Mouse (Mus musculus) right cerebral cortex, postnatal 14 days (tissue): ENCODE results near the gene Catsperd.
"Not testable (repeated sequence)": the region's sequence is repeated elsewhere in the genome, so short reads cannot be mapped to it uniquely, and the experiment has no call there.

ENCODE experiments used
- DNase-seq: peaks from one replicate; pipeline ENCODE4 v3.0.0; 2022

The Catsperd gene

DNA sequence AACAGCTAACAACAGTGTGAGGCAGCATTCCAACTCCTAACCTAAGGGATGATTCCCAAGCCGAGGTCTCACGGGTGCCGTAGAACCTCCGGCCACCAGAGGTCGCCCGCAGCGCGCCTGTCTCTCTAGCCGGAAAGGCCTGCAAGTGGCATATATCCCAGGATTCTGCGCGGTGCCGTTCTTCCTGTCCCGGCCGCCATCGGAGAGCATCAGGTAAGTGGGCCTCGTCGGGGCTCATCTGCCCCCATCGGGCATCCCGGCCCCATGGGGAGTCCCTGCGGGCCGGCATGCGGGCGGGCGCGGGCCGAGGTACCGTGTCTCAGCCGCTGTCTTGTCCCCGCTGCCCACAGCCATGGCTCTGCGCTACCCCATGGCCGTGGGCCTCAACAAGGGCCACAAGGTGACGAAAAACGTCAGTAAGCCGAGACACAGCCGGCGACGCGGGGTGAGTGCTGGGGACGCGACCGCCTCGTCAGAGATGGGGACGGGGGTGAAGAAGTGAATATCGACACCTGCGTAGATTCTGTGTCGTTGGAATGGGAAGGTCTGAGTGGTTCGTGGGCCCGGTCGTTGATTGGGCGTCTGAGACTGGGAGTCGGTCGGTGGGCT, 14.6 kb upstream of the Catsperd start, which contains the start of gene Rpl36:
Rpl36 (plus strand) TSS at position 181 of the 609 bp plus-strand sequence.
- DNase-seq: peak; percentile 98

DNA sequence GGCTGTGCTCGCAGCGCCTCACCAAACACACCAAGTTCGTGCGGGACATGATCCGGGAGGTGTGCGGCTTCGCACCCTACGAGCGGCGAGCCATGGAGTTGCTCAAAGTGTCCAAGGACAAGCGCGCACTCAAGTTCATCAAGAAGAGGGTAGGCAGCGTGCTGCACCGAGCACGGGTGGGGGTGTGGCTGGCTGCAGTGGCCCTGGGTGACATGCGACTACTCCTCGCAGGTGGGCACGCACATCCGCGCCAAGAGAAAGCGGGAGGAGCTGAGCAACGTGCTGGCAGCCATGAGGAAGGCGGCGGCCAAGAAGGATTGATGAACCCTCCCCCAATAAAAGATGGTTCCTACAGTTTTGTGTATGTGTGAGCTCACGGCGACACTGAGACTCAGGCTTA, 14.1 kb upstream of the Catsperd start:
- DNase-seq: not testable (repeated sequence)

DNA sequence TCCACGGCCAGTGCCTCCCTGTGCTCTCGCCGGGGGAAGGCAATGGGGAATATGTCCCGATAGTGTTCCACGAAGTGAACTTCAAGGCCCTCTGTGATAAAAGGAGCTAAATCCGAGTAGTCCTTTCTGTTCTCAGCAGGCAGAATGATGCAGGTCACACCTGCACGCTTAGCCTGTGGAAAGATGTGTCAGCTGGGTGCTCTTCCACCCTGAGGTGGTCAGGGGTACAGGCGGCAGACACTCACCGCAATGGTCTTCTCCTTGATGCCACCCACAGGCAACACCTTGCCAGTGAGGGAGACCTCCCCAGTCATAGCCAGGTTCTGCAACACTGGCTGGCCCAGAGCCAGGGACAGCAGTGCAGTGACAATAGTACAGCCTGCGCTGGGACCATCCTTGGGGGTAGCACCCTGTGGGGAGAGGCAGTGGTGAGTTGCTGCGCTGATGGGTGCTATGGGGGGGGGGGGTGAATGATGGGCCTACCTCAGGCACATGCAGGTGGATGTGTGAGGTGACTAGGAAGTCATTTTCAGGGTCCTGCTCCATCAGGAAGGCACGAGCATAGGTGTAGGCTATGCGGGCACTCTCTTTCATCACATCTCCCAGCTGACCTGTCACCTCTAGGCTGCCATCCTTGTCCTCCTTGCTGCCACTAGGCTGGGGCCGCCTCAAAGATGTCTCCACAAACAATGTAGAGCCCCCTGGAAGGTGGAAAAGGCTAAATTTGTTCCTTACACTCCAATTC, 13.4 kb upstream of the Catsperd start:
- no peak for DNase-seq

DNA sequence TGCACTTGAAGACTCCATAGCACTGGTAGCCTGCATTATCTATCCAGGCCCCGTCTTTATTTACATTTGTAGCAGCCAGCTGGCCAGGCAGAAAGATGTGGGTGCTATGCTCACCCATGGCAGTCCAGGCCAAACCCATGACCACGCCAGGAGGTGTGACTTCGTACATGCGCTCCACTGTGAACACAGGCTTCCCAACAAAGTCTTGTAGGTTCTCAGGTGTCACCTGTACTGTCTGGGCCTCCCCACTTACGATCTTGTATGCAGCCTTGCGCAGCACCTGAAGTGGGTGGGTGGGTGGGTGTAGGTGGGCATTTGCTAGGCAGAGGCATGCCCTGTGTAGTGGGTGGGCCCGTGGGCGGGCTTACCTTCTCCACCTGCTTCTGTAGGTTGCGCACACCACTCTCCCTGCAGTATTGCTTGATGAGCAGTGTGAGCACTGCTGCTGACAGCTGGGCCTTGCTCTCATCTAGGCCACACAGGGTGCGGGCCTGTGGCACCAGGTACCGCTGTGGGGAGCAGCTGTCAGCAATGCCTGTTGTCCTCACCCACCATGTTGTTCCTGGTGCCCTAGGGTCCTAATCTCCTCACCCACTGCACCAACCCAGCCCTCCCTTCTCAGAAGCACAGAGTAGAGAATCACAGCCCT, 12.7 kb upstream of the Catsperd start:
- DNase-seq: no peak

DNA sequence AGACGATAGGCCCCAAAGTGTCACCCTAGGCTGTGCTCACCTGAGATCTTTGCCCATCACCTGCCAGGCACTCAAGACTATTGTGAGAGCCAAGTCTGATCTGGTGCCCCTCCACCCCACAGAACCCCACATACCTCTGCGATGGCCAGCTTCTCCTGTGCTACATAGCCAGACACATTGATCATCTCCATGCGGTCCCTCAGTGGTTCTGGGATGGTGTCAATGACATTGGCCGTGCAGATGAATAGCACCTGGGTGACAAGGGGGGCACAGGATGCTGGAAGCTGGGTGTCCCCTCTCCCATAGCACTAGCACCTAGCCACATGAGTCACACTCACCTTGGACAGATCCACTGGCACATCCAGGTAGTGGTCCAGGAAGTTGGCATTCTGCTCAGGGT, 12.2 kb upstream of the Catsperd start:
- no peak for DNase-seq

DNA sequence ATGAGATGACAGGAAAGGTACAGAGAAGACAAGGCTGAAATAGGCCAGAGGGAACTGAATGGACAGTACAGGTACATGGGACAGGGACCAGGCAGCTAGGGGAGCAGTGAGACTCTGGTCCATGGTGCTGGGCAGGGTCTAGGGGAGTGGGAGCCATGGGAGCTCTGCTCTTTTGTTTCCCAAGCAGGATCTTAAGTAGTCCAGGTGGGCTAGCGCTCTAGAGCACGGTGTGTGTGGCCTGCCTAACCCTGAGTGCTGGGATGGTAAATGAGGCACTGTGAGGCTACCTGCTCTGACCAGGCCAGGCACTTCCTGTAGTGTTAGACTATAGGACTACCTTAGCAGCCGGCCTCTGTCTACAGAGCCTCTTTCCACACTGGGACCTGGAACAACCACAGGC, 11.2 kb upstream of the Catsperd start:
- no peak for DNase-seq

DNA sequence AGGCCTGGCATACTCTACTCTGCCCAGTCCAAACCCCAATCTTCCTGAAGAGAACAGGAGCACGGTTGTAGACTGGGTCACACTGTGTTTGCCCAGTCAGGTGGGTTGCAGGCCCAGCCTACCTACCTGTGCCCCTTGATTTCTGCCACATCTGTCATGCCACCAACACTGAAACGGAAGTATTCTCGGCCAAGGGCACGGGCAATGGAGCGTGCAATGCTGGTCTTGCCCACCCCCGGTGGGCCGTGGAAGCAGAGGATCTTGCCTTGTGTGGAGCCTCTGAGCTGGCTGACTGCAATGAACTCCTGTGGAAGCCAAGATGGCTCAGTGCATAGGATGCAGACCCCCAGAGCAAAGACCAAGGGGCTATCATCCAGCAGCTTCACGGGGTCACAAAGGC, 10.3 kb upstream of the Catsperd start:
- no peak for DNase-seq

DNA sequence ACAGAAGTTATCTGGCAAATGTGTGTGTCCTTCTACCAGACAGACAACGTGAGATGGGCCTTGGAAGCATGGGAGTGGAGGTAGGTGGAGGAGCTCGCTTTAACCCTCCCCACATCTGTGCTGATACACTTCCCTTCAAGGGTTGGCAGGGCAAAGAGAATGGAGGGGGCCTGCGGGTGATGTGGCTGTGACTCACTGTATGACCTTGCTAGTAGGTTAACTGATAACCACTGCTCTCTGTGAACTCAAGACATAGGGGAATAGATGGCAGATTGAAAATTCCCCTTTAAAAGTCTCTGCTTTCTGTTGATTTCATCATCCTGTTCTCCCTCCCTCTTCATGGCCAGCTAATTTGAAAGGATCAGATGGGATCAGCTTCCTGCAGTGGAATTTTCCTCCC, 2.4 kb upstream of the Catsperd start:
- DNase-seq: no peak

DNA sequence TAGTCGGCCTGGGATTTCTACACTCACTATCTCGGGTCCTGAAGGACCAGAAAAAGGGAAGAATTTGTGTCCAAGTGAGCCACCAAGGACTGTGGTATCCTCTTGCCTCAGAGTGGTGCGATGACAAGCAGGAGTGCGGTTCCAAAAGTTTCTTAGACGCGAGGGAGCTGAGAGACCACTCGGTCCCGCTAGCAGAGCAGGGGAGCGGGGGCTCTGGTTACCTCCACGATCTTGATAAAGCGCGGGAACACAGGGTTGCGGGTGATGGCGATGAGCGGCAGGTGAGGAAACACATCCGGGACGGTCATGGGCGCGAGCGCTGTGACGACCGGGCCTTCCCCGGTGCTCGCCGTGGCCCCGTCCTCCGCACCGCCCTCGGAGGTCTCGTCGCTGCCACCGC, 1.7 kb upstream of the Catsperd start:
- no peak for DNase-seq

DNA sequence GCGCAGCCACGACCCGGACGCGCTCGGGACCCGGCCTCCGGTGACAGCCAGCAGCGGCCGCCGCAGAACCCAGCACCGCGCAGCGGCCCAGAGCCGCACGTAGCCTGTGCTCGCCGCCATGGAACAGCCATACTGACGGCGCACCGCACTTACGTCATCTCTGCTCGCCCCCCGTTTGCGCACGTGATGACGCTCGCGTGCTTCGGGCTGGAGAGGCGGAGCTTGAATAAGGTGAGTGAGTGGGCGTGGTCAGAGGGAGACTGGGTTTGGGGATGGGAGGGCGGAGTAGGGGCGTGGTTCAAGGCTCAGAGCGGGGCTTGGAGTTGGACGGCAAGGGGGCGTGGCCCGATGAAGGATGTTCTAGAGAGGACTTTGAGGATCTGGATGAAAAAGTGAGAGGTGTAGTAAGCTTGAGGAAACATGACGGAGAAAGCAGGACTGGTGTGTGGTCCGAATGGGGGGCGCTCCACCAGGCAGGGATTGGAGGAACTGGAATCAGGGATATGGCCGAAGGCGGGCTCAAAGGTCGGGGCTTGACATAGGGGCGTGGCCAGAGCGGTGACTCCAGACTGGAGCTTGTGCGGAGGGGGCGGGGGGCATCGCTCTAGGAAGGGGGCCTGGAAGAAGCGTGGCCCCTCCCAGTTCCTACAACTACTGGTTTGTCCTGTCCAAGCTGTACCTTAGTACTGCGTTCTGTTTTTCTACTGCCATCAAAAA, 1.0 kb upstream of the Catsperd start, which contains the start of gene Lonp1:
Lonp1 (minus strand) TSS at position 134 of the 717 bp plus-strand sequence.
- peak; percentile 95 for DNase-seq

DNA sequence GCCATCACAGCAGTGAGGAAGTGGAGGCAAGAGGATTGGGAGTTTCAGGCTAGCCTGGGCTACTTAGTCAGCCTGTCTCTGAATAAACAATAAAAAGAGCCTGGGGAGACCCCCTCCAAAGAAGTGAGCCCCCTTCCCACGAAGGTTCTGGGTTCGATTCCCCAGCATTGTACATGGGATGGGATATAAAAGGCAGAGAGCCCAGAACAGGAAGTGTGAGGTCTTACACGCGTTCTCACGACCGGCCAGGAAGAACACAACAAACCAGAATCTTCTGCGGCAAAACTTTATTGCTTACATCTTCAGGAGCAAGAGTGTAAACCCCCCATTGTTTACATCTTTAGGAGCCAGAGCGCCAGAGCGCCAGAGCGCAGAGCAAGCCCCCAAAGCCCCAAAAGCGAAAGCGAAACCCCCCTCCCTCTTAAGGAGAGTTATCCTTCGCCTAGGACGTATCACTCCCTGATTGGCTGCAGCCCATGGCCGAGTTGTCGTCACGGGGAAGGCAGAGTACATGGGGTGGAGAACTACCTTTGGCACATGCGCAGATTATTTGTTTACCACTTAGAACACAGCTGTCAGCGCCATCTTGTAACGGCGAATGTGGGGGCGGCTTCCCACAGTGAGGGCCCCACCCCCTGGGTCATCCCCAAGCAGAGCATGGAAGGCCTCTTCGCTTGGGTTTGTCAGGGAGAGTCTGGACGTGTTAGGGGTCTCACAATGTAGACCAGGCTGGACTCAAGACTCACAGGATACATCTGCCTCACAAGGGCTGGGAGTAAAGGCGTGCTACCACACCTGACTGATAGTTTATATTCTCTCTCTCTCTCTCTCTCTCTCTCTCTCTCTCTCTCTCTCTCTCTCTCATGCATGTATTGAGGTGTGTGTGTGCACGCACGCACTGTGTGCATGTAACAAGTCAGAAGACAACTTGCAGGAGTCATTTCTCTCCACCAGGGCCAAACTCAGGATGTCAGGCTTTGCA, 2.1 kb downstream of the Catsperd start:
- DNase-seq: not testable (repeated sequence)

DNA sequence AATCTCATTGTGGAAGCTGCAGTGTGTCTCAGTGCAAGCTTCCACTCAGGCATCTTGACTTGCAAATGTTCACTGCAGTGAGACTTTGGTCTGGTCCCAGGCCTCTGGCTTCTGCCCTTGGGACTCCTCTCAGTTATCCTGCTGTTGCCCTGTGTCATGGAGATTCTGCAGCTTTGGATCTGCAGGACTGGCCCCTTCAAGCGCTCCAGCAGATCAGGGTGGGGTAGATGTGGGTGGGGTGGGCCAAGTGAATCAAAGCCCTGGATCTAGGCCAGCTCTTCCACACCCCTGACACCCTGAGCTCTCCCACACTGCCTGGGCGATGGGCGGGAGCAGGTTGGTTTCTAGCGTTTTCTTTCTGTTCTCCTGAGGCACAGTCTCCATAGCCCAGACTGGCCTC, 3.9 kb downstream of the Catsperd start:
- no peak for DNase-seq

DNA sequence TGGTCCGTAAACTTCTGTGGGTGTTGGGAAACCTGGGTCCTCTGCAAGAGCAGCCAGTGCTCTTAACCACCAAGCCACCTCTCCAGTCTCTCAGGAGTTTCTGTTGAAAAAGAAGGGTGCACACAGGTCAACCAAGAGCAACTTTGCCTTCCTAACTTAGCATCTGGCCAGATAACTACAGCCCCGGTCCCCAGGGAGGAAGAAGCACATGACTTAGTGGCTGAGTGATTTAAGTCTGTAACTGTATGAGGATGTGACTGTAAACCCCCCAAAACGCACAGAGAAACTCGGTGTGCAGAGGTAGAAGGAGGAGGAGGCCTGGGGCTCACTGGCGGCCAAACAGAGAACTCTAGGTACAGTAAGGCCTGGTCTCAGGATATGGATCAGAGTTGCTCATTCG, 6.1 kb downstream of the Catsperd start:
- DNase-seq: no peak

DNA sequence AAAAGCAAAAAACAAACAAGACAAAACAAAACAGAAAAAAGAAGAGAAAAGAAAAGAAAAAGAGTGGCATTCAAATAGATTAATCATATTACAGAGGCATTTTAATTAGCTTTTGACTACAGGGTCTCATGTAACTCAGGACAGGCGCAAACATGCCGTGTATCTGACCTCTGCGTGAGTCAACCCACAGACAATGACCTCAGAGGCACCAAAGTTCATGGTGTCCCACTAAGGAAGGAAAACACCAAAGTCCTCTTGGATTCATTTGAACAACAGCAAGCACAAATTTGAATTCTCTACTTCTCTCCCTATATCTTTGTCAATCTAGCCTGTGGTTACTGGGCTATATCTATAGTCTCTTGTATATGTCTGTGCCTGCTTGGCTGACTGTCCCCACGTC, 15.3 kb downstream of the Catsperd start:
- no peak for DNase-seq

DNA sequence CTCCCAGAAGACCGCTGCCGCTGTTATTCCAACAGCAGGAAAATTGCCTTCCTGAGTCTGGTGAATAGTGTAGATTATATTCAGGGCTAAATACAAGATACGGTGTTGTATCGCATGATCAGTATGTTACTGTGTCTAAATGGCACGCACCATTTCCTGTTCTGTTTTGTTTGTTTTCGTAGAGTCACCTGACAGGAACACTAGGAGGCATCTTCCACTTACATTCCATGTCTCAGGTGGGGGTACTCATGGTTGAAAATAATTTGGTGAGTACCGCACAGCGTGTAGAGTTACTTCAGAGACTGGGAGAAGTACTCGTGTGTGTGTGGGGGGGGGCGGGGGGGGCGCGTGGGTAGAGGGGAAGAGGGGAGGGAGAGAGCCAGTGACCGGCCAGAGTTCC, 19.6 kb downstream of the Catsperd start:
- DNase-seq: no peak

DNA sequence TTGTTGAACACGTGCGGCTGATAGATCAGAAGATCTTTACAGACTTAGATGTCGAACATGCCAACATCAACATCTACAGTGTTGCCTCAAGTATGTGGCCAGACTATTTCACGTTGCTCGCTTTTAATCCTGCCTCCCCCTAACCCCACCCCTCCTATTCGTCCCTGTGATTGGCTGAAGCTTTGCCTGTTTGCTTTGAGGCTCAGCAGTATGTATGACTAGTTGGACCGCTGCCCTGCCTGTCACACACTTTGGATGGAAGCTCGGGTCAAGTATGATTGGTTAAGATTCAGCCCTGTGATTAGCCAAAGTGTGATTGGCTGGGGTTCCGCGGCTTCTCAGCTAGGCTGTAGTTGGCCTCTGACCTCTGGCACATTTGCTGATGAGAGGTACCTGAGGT, 23.9 kb downstream of the Catsperd start:
- no peak for DNase-seq

DNA sequence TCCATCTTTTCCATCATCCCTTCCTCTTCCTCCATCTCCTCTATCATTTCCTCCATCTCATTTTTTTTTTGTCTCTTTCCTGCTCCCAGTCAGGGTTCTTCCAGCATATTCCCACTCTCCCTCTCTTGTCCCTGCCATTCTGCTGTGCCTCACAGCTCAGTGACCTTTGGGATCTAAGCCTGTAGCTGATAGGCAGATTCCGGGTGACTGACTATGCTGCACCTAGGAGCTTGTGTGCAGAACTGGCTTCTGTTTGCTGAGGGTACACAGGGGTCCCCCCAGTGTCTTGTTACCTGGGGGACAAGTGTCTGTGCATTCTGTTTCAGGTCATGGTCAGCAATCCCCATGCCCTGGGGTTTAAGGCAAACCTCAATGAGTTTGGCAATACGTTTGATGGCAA, 26.8 kb downstream of the Catsperd start:
- DNase-seq: no peak

DNA sequence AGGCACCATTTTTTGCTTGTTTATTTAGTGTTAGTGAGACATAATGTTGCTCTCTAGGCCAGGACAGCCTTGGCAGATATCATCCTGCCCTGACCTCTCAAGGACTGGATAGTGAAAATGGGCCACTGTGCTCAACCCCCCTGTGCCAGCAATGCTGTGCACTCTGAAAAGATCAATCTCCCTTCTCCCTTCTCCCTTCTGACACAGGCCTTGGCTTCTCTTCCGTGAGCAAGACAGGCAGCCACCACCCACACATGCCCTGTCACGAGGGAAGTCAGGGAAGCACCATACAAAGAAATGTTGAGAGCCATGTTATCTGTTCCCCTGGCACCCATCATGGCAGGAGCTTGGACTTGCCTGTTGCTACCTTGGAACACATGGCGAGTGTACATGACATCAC, 27.4 kb downstream of the Catsperd start:
- no peak for DNase-seq

DNA sequence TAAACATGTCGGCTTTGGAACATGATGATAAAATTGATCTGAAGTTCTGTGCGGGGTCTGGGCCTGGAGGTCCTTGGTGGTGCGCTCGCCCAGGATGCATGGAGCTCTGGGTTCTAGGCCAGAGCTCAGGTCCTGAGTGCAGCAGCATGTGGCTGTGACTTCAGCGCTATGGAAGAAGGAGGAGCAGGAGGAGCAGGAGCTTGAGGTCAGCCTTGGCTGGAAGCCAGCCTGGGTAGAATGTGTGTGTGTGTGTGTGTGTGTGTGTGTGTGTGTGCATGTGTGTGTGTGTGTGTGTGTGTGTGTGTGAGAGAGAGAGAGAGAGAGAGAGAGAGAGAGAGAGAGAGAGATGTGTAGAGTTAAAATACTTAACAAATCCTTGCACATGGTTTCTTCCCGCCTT, 28.2 kb downstream of the Catsperd start:
- DNase-seq: no peak

DNA sequence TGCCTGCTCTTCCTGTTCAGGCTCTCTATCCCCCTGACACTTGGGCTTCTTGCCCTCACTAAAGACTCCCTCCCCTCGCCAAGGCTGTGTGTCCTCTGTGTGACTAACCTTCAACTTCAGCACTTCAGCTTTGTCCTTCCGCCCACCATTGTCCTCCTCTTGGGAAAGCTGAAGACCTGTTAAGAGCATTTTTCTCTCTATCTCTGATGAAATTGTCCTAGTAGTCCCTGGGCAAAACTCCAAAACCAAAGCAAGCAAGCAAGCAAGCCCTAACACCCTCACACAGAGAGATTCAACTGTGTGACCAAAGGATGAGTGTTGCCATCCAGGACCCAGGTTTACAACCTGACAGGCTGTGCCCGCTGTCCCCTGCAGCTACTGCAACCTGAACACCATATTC, 35.7 kb downstream of the Catsperd start:
- DNase-seq: no peak

DNA sequence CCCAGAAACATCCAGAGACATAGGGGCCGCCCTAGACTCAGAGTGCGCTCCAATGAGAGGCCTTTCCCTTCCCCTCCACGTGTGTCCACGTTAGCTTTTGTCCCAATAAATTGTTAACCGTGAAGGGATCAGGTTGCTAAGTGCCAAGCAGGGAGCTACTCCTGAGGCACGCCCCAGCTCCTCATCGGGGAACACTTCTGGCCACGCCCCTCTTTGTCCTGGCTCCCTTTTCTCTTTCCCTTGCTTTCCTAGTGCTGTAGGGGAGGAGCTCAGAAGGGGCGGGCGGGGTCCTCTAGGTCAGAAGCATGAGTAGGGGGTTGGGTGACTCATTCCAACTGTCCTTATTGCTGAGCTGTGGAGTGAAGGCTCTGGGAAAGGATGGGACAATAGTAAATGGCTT, 36.4 kb downstream of the Catsperd start:
- DNase-seq: no peak

DNA sequence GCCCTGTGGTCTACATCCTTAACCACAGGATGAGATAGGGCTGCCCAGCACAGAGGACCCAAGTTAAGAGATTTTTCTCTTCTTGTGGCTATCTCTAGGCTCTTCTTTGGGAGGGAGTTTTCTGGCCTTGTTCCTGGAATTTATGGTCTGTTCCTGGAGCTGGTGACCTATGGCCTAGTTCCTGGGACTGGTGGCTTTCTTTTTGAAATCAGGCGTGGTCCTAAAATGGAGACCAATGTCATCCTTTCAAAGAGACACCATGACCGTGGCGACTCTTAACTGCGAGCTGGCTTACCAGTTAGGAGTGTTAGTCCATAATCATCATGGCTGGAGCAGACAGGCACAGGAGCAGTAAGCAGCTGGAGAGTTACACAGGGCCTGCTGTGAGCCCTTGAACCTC, 38.4 kb downstream of the Catsperd start:
- DNase-seq: no peak
